Mouse (Mus musculus): ENCODE data around the gene Cog3. TPM values are rescaled to one million over a fixed set of nuclear protein-coding genes. Genes with fewer than 3 reads are reported as not detected.
"Not testable (repeated sequence)": the region's sequence is repeated elsewhere in the genome, so short reads cannot be mapped to it uniquely, and the experiment has no call there.

The Cog3 gene
- polyA plus RNA-seq, 1 experiment from 2014 or later = 18.6 TPM

GRCm38 (mm10) chr14:75786424-75786867 lies 32.1 kb upstream of the Cog3 start:
- ATAC-seq (ENCODE audit: low FRiP score) = peak; percentile 90
- H3K4me2 ChIP-seq = peak overlapping the region; percentile 69
- H3K27ac ChIP-seq = peak overlapping the region; percentile 97
- no peaks in the 10 kb centered on the region for H3K9me3 ChIP-seq
- under 1% methylated on average over 31 of the region's 31 CpGs for WGBS
- peak overlapping the region; percentile 76 for H3K4me3 ChIP-seq
- peaks cover 11% of the 10 kb centered on the region for H3K27me3 ChIP-seq
- peaks cover 5% of the 10 kb centered on the region for H3K36me3 ChIP-seq
- H3K4me1 ChIP-seq (replicated peaks) = peaks cover 9% of the 10 kb centered on the region
- peak overlapping the region; percentile 89 for H3K9ac ChIP-seq

- Histone ChIP-seq H3K36me3 (peaks cover 18% of the 10 kb centered on the region), H3K27ac (no peak overlapping the region), H3K9ac (no peak overlapping the region), H3K4me2 (no peak overlapping the region), H3K4me1 (replicated peaks) (no peaks in the 10 kb centered on the region), H3K27me3 (no peaks in the 10 kb centered on the region), H3K9me3 (no peaks in the 10 kb centered on the region), H3K4me3 (no peak overlapping the region)
- ATAC-seq (ENCODE audit: low FRiP score) = no peak
- 96% methylated on average over 4 of the region's 4 CpGs for WGBS
These were observed 25.6 kb upstream of the Cog3 start for GRCm38 (mm10) chr14:75779913-75780312.

- H3K4me2 ChIP-seq = no peak overlapping the region
- WGBS = 90% methylated on average over 8 of the region's 8 CpGs
- no peak overlapping the region for H3K27ac ChIP-seq
- H3K36me3 ChIP-seq = peaks cover 37% of the 10 kb centered on the region
- H3K27me3 ChIP-seq = no peaks in the 10 kb centered on the region
- H3K9me3 ChIP-seq = no peaks in the 10 kb centered on the region
- H3K4me3 ChIP-seq = no peak overlapping the region
- no peaks in the 10 kb centered on the region for H3K4me1 ChIP-seq (replicated peaks)
- H3K9ac ChIP-seq = no peak overlapping the region
- no peak for ATAC-seq (ENCODE audit: low FRiP score)
These were observed 22.3 kb upstream of the Cog3 start for GRCm38 (mm10) chr14:75776637-75777036.

GRCm38 (mm10) chr14:75773431-75773830 lies 19.1 kb upstream of the Cog3 start:
- Histone ChIP-seq H3K4me1 (replicated peaks) (no peaks in the 10 kb centered on the region), H3K27ac (no peak overlapping the region), H3K4me3 (no peak overlapping the region), H3K27me3 (no peaks in the 10 kb centered on the region), H3K9me3 (no peaks in the 10 kb centered on the region), H3K4me2 (no peak overlapping the region), H3K9ac (no peak overlapping the region), H3K36me3 (peaks cover 54% of the 10 kb centered on the region)
- no peak for ATAC-seq (ENCODE audit: low FRiP score)
- WGBS = 81% methylated on average over 8 of the region's 8 CpGs

GRCm38 (mm10) chr14:75772407-75772806 lies 18.1 kb upstream of the Cog3 start:
- not testable (repeated sequence) for H3K4me3 ChIP-seq; H3K9me3 ChIP-seq; ATAC-seq (ENCODE audit: low FRiP score); H3K27me3 ChIP-seq; H3K9ac ChIP-seq; H3K27ac ChIP-seq; H3K4me2 ChIP-seq; H3K4me1 ChIP-seq (replicated peaks)
- H3K36me3 ChIP-seq = peaks cover 54% of the 10 kb centered on the region
- 91% methylated on average over 3 of the region's 3 CpGs for WGBS

GRCm38 (mm10) chr14:75771101-75771501 lies 16.8 kb upstream of the Cog3 start:
- H3K4me1 ChIP-seq (replicated peaks) = no peaks in the 10 kb centered on the region; the same call in 1 of the 2 replicates
- H3K4me3 ChIP-seq = no peak overlapping the region
- no peak overlapping the region for H3K9ac ChIP-seq
- H3K27me3 ChIP-seq = no peaks in the 10 kb centered on the region
- H3K36me3 ChIP-seq = peaks cover 63% of the 10 kb centered on the region
- ATAC-seq (ENCODE audit: low FRiP score) = no peak
- no peak overlapping the region for H3K27ac ChIP-seq
- H3K4me2 ChIP-seq = no peak overlapping the region
- no peaks in the 10 kb centered on the region for H3K9me3 ChIP-seq
- 92% methylated on average over 8 of the region's 8 CpGs for WGBS

GRCm38 (mm10) chr14:75769334-75769733 lies 15.0 kb upstream of the Cog3 start:
- Histone ChIP-seq H3K4me3 (no peak overlapping the region), H3K27me3 (no peaks in the 10 kb centered on the region), H3K4me1 (replicated peaks) (no peaks in the 10 kb centered on the region; the same call in 1 of the 2 replicates), H3K4me2 (no peak overlapping the region), H3K9me3 (no peaks in the 10 kb centered on the region), H3K27ac (no peak overlapping the region), H3K9ac (no peak overlapping the region), H3K36me3 (peaks cover 65% of the 10 kb centered on the region)
- 87% methylated on average over 9 of the region's 9 CpGs for WGBS
- no peak for ATAC-seq (ENCODE audit: low FRiP score)

- no peaks in the 10 kb centered on the region for H3K9me3 ChIP-seq
- peak; percentile 52 for ATAC-seq (ENCODE audit: low FRiP score)
- H3K36me3 ChIP-seq = peaks cover 64% of the 10 kb centered on the region
- H3K4me2 ChIP-seq = no peak overlapping the region
- H3K27me3 ChIP-seq = no peaks in the 10 kb centered on the region
- no peaks in the 10 kb centered on the region; the same call in 1 of the 2 replicates for H3K4me1 ChIP-seq (replicated peaks)
- H3K27ac ChIP-seq = no peak overlapping the region
- WGBS = 4% methylated on average over 1 of the region's 1 CpGs
- no peak overlapping the region for H3K9ac ChIP-seq
- no peak overlapping the region for H3K4me3 ChIP-seq
These were observed 13.9 kb upstream of the Cog3 start for GRCm38 (mm10) chr14:75768275-75768608.

GRCm38 (mm10) chr14:75767492-75768274 lies 13.4 kb upstream of the Cog3 start:
- Histone ChIP-seq H3K27me3 (no peaks in the 10 kb centered on the region), H3K4me2 (peak overlapping the region; percentile 36), H3K36me3 (peaks cover 64% of the 10 kb centered on the region), H3K9me3 (no peaks in the 10 kb centered on the region), H3K4me1 (replicated peaks) (no peaks in the 10 kb centered on the region; the same call in 1 of the 2 replicates), H3K9ac (no peak overlapping the region), H3K27ac (peak overlapping the region; percentile 78), H3K4me3 (no peak overlapping the region)
- WGBS = 56% methylated on average over 17 of the region's 17 CpGs
- peak; percentile 87 for ATAC-seq (ENCODE audit: low FRiP score)

- Histone ChIP-seq H3K9ac (no peak overlapping the region), H3K27ac (no peak overlapping the region), H3K9me3 (no peaks in the 10 kb centered on the region), H3K4me1 (replicated peaks) (no peaks in the 10 kb centered on the region), H3K4me3 (no peak overlapping the region), H3K27me3 (peaks cover 11% of the 10 kb centered on the region), H3K36me3 (peaks cover 29% of the 10 kb centered on the region), H3K4me2 (no peak overlapping the region)
- WGBS = 64% methylated on average over 10 of the region's 10 CpGs
- ATAC-seq (ENCODE audit: low FRiP score) = no peak
These were observed 6.9 kb upstream of the Cog3 start for GRCm38 (mm10) chr14:75761028-75761805.

GRCm38 (mm10) chr14:75758401-75758800 lies 4.1 kb upstream of the Cog3 start:
- Histone ChIP-seq H3K36me3 (peaks cover 14% of the 10 kb centered on the region), H3K4me2 (no peak overlapping the region), H3K4me3 (no peak overlapping the region), H3K27ac (no peak overlapping the region), H3K9ac (no peak overlapping the region), H3K27me3 (peaks cover 11% of the 10 kb centered on the region), H3K9me3 (no peaks in the 10 kb centered on the region), H3K4me1 (replicated peaks) (peaks cover 4% of the 10 kb centered on the region)
- WGBS = 80% methylated on average over 7 of the region's 7 CpGs
- ATAC-seq (ENCODE audit: low FRiP score) = no peak

- Histone ChIP-seq H3K9me3 (no peaks in the 10 kb centered on the region), H3K27me3 (peaks cover 11% of the 10 kb centered on the region), H3K4me3 (no peak overlapping the region), H3K9ac (no peak overlapping the region), H3K4me1 (replicated peaks) (peaks cover 10% of the 10 kb centered on the region), H3K27ac (no peak overlapping the region), H3K36me3 (peaks cover 10% of the 10 kb centered on the region), H3K4me2 (no peak overlapping the region)
- WGBS = 85% methylated on average over 2 of the region's 2 CpGs
- no peak for ATAC-seq (ENCODE audit: low FRiP score)
These were observed 3.5 kb upstream of the Cog3 start for GRCm38 (mm10) chr14:75757821-75758220.
